Mouse (Mus musculus): ENCODE measurements around the gene Fbxo47. TPM values are rescaled to one million over a fixed set of nuclear protein-coding genes. Genes with fewer than 3 reads are reported as not detected.

Fbxo47 gene
- polyA plus RNA-seq, 1 experiment from 2014 or later, result 0.91 TPM

- H3K36me3 ChIP-seq (replicated peaks), result peaks cover 47% of the 10 kb centered on the region
- no peak overlapping the region for H3K4me2 ChIP-seq
- H3K4me1 ChIP-seq, result no peaks in the 10 kb centered on the region; the same call in 1 of the 2 replicates
- H3K27ac ChIP-seq, result no peak overlapping the region
- no peaks in the 10 kb centered on the region for H3K27me3 ChIP-seq
- H3K9me3 ChIP-seq, result no peaks in the 10 kb centered on the region
- H3K9ac ChIP-seq, result no peak overlapping the region
- H3K4me3 ChIP-seq (replicated peaks), result no peak overlapping the region
- 77% methylated on average over 9 of the region's 9 CpGs for WGBS
- ATAC-seq (ENCODE audit: low FRiP score), result no peak
These were observed 58.0 kb downstream of the Fbxo47 start for GRCm38 (mm10) chr11:97825971-97826370.

- no peak for ATAC-seq (ENCODE audit: low FRiP score)
- H3K9ac ChIP-seq, result no peak overlapping the region
- no peak overlapping the region for H3K27ac ChIP-seq
- WGBS, result 94% methylated on average over 10 of the region's 10 CpGs
- peaks cover 50% of the 10 kb centered on the region for H3K36me3 ChIP-seq (replicated peaks)
- no peak overlapping the region for H3K4me2 ChIP-seq
- no peaks in the 10 kb centered on the region for H3K9me3 ChIP-seq
- no peaks in the 10 kb centered on the region for H3K27me3 ChIP-seq
- peaks cover 3% of the 10 kb centered on the region; the same call in 1 of the 2 replicates for H3K4me1 ChIP-seq
- no peak overlapping the region for H3K4me3 ChIP-seq (replicated peaks)
These were observed 58.7 kb downstream of the Fbxo47 start for GRCm38 (mm10) chr11:97825295-97825694.

- Histone ChIP-seq H3K4me3 (replicated peaks) (no peak overlapping the region), H3K9ac (no peak overlapping the region), H3K4me2 (no peak overlapping the region), H3K36me3 (replicated peaks) (peaks cover 53% of the 10 kb centered on the region), H3K27me3 (no peaks in the 10 kb centered on the region), H3K4me1 (peaks cover 3% of the 10 kb centered on the region; the same call in 1 of the 2 replicates), H3K27ac (no peak overlapping the region), H3K9me3 (no peaks in the 10 kb centered on the region)
- ATAC-seq (ENCODE audit: low FRiP score), result no peak
- WGBS, result 77% methylated on average over 6 of the region's 6 CpGs
These were observed 59.1 kb downstream of the Fbxo47 start for GRCm38 (mm10) chr11:97824895-97825294.

GRCm38 (mm10) chr11:97824168-97824567 lies 59.8 kb downstream of the Fbxo47 start:
- no peak overlapping the region for H3K9ac ChIP-seq
- WGBS, result 94% methylated on average over 11 of the region's 11 CpGs
- H3K9me3 ChIP-seq, result no peaks in the 10 kb centered on the region
- no peak overlapping the region for H3K4me2 ChIP-seq
- H3K36me3 ChIP-seq (replicated peaks), result peaks cover 52% of the 10 kb centered on the region
- no peak overlapping the region for H3K4me3 ChIP-seq (replicated peaks)
- ATAC-seq (ENCODE audit: low FRiP score), result no peak
- H3K27ac ChIP-seq, result no peak overlapping the region
- no peaks in the 10 kb centered on the region for H3K27me3 ChIP-seq
- peaks cover 6% of the 10 kb centered on the region for H3K4me1 ChIP-seq

- Histone ChIP-seq H3K27ac (no peak overlapping the region), H3K27me3 (no peaks in the 10 kb centered on the region), H3K4me1 (peaks cover 17% of the 10 kb centered on the region), H3K4me3 (replicated peaks) (no peak overlapping the region), H3K9ac (no peak overlapping the region), H3K4me2 (no peak overlapping the region), H3K36me3 (replicated peaks) (peaks cover 49% of the 10 kb centered on the region), H3K9me3 (no peaks in the 10 kb centered on the region)
- no peak for ATAC-seq (ENCODE audit: low FRiP score)
- 84% methylated on average over 20 of the region's 20 CpGs for WGBS
These were observed 60.9 kb downstream of the Fbxo47 start for GRCm38 (mm10) chr11:97822840-97823603.

- H3K9ac ChIP-seq, result no peak overlapping the region
- H3K9me3 ChIP-seq, result no peaks in the 10 kb centered on the region
- H3K4me1 ChIP-seq, result peaks cover 31% of the 10 kb centered on the region
- H3K36me3 ChIP-seq (replicated peaks), result peaks cover 38% of the 10 kb centered on the region
- no peak overlapping the region for H3K27ac ChIP-seq
- 93% methylated on average over 8 of the region's 8 CpGs for WGBS
- H3K4me3 ChIP-seq (replicated peaks), result no peak overlapping the region
- ATAC-seq (ENCODE audit: low FRiP score), result no peak
- no peak overlapping the region for H3K4me2 ChIP-seq
- H3K27me3 ChIP-seq, result no peaks in the 10 kb centered on the region
These were observed 62.4 kb downstream of the Fbxo47 start for GRCm38 (mm10) chr11:97821401-97822064.

GRCm38 (mm10) chr11:97820840-97821239 lies 63.1 kb downstream of the Fbxo47 start:
- H3K4me3 ChIP-seq (replicated peaks), result no peak overlapping the region
- H3K27ac ChIP-seq, result no peak overlapping the region
- peaks cover 38% of the 10 kb centered on the region for H3K4me1 ChIP-seq

GRCm38 (mm10) chr11:97819923-97820322 lies 64.0 kb downstream of the Fbxo47 start:
- no peak overlapping the region for H3K9ac ChIP-seq
- 90% methylated on average over 5 of the region's 5 CpGs for WGBS
- no peak overlapping the region for H3K4me3 ChIP-seq (replicated peaks)
- no peak overlapping the region for H3K27ac ChIP-seq
- no peaks in the 10 kb centered on the region for H3K9me3 ChIP-seq
- no peaks in the 10 kb centered on the region for H3K27me3 ChIP-seq
- no peak overlapping the region for H3K4me2 ChIP-seq
- peaks cover 47% of the 10 kb centered on the region for H3K4me1 ChIP-seq
- peaks cover 35% of the 10 kb centered on the region for H3K36me3 ChIP-seq (replicated peaks)
- ATAC-seq (ENCODE audit: low FRiP score), result no peak

More at GRCm38 (mm10) chr11:97820840-97821239, 63.1 kb downstream of the Fbxo47 start:
- 72% methylated on average over 4 of the region's 4 CpGs for WGBS
- Histone ChIP-seq H3K36me3 (replicated peaks) (peaks cover 36% of the 10 kb centered on the region), H3K9ac (no peak overlapping the region), H3K9me3 (no peaks in the 10 kb centered on the region), H3K27me3 (no peaks in the 10 kb centered on the region), H3K4me2 (no peak overlapping the region)
- ATAC-seq (ENCODE audit: low FRiP score), result no peak

- no peak overlapping the region for H3K4me2 ChIP-seq
- WGBS, result 43% methylated on average over 4 of the region's 4 CpGs
- H3K36me3 ChIP-seq (replicated peaks), result peaks cover 30% of the 10 kb centered on the region
- peak overlapping the region; percentile 13; the same call in 1 of the 2 replicates for H3K9ac ChIP-seq
- ATAC-seq (ENCODE audit: low FRiP score), result no peak
- peak overlapping the region; percentile 73 for H3K27ac ChIP-seq
- H3K4me3 ChIP-seq (replicated peaks), result no peak overlapping the region
- no peaks in the 10 kb centered on the region for H3K27me3 ChIP-seq
- H3K9me3 ChIP-seq, result no peaks in the 10 kb centered on the region
- peaks cover 54% of the 10 kb centered on the region for H3K4me1 ChIP-seq
These were observed 64.9 kb downstream of the Fbxo47 start for GRCm38 (mm10) chr11:97819102-97819501.

- 6% methylated on average over 4 of the region's 4 CpGs for WGBS
- Histone ChIP-seq H3K9me3 (no peaks in the 10 kb centered on the region), H3K36me3 (replicated peaks) (peaks cover 35% of the 10 kb centered on the region), H3K4me2 (peak overlapping the region; percentile 11; the same call in 1 of the 2 replicates), H3K4me1 (peaks cover 60% of the 10 kb centered on the region), H3K4me3 (replicated peaks) (no peak overlapping the region), H3K9ac (peak overlapping the region; percentile 13; the same call in 1 of the 2 replicates), H3K27ac (peak overlapping the region; percentile 73), H3K27me3 (no peaks in the 10 kb centered on the region)
- ATAC-seq (ENCODE audit: low FRiP score), result no peak; the same call in 1 of the 2 replicates
These were observed 65.4 kb downstream of the Fbxo47 start for GRCm38 (mm10) chr11:97818571-97818970.

GRCm38 (mm10) chr11:97818003-97818402 lies 66.0 kb downstream of the Fbxo47 start:
- H3K9me3 ChIP-seq, result no peaks in the 10 kb centered on the region
- peak overlapping the region; percentile 11; the same call in 1 of the 2 replicates for H3K4me2 ChIP-seq
- peak overlapping the region; percentile 40 for H3K9ac ChIP-seq
- ATAC-seq (ENCODE audit: low FRiP score), result 0 out of 2 replicates have a peak, but pooled peaks have one; percentile 10
- peaks cover 35% of the 10 kb centered on the region for H3K36me3 ChIP-seq (replicated peaks)
- no peaks in the 10 kb centered on the region for H3K27me3 ChIP-seq
- H3K27ac ChIP-seq, result peak overlapping the region; percentile 73
- H3K4me3 ChIP-seq (replicated peaks), result no peak overlapping the region
- H3K4me1 ChIP-seq, result peaks cover 65% of the 10 kb centered on the region
- WGBS, result 26% methylated on average over 6 of the region's 6 CpGs

GRCm38 (mm10) chr11:97817379-97817778 lies 66.6 kb downstream of the Fbxo47 start:
- no peak overlapping the region; the same call in 1 of the 2 replicates for H3K27ac ChIP-seq
- H3K4me3 ChIP-seq (replicated peaks), result no peak overlapping the region
- H3K4me2 ChIP-seq, result no peak overlapping the region
- peaks cover 35% of the 10 kb centered on the region for H3K36me3 ChIP-seq (replicated peaks)
- H3K27me3 ChIP-seq, result no peaks in the 10 kb centered on the region
- peaks cover 72% of the 10 kb centered on the region for H3K4me1 ChIP-seq
- no peaks in the 10 kb centered on the region for H3K9me3 ChIP-seq
- no peak overlapping the region for H3K9ac ChIP-seq
- 49% methylated on average over 5 of the region's 5 CpGs for WGBS
- no peak for ATAC-seq (ENCODE audit: low FRiP score)
